Mouse (Mus musculus) splenic B cell, adult 2 months (primary cell): ENCODE data around the gene Ldhd.

Source experiments
- DNase-seq: peaks from one replicate; pipeline ENCODE4 v3.0.0-alpha.2; 2011; ENCODE audit warnings: low read depth, low spot score
- H3K27me3 ChIP-seq: 2 replicates; pipeline ENCODE4 v1.6.1; 2012; ENCODE audit warnings: mild to moderate bottlenecking, low read length, moderate library complexity, mixed read lengths; ENCODE audit not compliant: control insufficient read depth, poor library complexity, insufficient read depth, severe bottlenecking
- H3K36me3 ChIP-seq: 2 replicates; pipeline ENCODE4 v1.6.1; 2012; ENCODE audit warnings: mild to moderate bottlenecking, low read length, moderate library complexity, mixed read lengths; ENCODE audit not compliant: control insufficient read depth, poor library complexity, insufficient read depth, severe bottlenecking

The Ldhd gene

GRCm38 (mm10) chr8:111642496-111642895 lies 12.3 kb upstream of the Ldhd start:
- Histone ChIP-seq H3K27me3 (no peaks in the 10 kb centered on the region), H3K36me3 (no peaks in the 10 kb centered on the region)
- peak; percentile 11 for DNase-seq

GRCm38 (mm10) chr8:111641064-111641463 lies 10.9 kb upstream of the Ldhd start:
- Histone ChIP-seq H3K36me3 (no peaks in the 10 kb centered on the region), H3K27me3 (no peaks in the 10 kb centered on the region)
- no peak for DNase-seq

DNA sequence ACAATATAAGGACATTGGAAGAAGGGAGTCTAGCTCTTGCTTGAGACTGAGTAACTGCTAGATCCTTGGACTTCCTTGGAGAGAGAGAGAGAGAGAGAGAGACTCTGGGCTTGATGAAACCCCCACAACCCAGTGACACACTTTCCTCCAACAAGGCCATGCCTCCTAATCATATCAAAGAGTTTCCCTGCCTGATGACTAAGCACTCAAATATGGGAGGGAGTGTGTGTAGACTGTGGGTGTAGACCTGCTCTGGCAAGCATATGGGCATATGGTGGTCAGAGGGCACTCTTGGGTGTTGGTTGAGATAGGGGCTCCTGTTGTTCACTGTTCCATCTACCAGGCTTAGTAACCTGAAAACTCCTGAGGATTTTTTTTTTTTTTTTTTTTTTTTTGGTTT lies 7.9 kb upstream of the Ldhd start:
- no peak for DNase-seq
- Histone ChIP-seq H3K27me3 (no peaks in the 10 kb centered on the region), H3K36me3 (no peaks in the 10 kb centered on the region)

DNA sequence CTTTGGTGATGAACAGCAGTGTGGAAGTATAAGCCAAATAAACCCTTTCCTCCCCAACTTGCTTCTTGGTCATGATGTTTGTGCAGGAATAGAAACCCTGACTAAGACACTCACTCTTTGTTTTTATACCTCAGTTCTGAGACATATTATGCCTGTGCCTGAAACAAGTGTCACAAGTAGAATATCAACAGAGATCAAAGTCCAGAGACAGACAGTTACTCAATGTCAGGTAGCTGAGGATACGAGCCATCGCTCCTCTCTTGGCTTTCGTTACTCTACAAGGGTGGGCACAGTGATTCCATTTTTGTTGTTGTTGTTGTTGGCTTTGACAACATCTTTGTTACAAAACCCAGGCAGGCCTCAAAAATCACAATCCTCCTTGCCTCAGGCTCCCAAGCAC lies 2.8 kb upstream of the Ldhd start:
- no peak for DNase-seq
- Histone ChIP-seq H3K36me3 (no peaks in the 10 kb centered on the region), H3K27me3 (no peaks in the 10 kb centered on the region)

DNA sequence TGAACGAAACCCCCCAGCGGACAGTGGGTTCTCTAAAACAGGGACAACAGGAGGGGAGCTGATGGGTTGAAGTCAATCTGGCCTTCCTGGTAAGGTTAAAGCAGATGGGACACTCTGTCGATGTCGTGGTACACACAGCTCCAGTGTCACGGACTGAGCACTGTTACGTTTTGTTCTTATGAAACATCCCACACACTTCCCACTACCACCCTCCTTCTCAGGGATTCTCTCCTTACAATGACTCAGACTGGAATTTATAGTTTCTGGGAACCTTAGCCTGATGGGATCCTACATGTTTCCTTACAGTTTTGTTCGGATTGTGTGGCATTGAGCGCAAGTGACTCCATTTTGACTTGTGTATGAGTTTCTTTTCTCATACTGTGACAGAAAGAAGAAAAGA lies 1.4 kb upstream of the Ldhd start:
- DNase-seq, result no peak
- no peaks in the 10 kb centered on the region for H3K27me3 ChIP-seq
- H3K36me3 ChIP-seq, result no peaks in the 10 kb centered on the region

GRCm38 (mm10) chr8:111628894-111629501 lies 1.2 kb downstream of the Ldhd start:
- no peak for DNase-seq
- H3K36me3 ChIP-seq, result no peaks in the 10 kb centered on the region

GRCm38 (mm10) chr8:111628401-111628800 lies 1.8 kb downstream of the Ldhd start:
- no peak for DNase-seq
- Histone ChIP-seq H3K27me3 (no peaks in the 10 kb centered on the region), H3K36me3 (no peaks in the 10 kb centered on the region)

More at GRCm38 (mm10) chr8:111628894-111629501, 1.2 kb downstream of the Ldhd start:
- no peaks in the 10 kb centered on the region for H3K27me3 ChIP-seq

DNA sequence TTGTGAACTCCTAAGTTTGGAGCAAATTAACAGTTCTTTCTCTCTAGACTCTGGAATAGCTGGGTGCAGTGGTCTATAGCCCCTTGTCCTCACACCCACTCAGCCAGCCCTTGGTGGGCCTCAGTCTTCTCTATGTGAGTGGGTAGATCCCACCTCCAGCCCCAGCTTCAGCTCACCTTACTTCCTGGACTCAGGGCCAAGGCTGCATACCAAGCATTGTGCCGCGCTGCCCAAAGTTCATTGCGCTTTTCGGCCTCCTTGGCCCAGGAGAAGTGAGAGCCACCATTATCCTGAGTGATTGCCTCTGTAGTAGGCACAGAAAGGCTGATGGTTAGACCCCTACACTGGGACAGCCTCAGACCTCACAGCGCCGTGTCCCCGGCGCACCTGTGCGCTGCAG lies 2.3 kb downstream of the Ldhd start:
- DNase-seq, result no peak
- no peaks in the 10 kb centered on the region for H3K27me3 ChIP-seq
- H3K36me3 ChIP-seq, result no peaks in the 10 kb centered on the region

GRCm38 (mm10) chr8:111626933-111627332 lies 3.2 kb downstream of the Ldhd start:
- H3K27me3 ChIP-seq, result no peaks in the 10 kb centered on the region
- no peaks in the 10 kb centered on the region for H3K36me3 ChIP-seq
- DNase-seq, result no peak

DNA sequence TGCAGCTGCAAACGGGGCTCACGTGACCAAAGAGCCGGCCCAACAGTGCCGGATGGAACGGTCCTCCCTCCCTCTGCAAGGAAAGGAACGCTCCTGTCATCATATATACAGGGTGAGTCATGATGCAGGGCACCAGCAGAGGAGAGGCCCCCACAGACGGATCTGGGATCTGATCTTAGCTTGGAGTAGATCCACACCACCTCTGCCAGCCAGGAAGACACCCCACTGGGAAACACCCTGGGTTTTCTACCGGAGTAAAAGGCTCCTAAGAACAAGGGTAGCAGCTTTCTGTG lies 3.7 kb downstream of the Ldhd start:
- Histone ChIP-seq H3K36me3 (no peaks in the 10 kb centered on the region), H3K27me3 (no peaks in the 10 kb centered on the region)
- no peak for DNase-seq

DNA sequence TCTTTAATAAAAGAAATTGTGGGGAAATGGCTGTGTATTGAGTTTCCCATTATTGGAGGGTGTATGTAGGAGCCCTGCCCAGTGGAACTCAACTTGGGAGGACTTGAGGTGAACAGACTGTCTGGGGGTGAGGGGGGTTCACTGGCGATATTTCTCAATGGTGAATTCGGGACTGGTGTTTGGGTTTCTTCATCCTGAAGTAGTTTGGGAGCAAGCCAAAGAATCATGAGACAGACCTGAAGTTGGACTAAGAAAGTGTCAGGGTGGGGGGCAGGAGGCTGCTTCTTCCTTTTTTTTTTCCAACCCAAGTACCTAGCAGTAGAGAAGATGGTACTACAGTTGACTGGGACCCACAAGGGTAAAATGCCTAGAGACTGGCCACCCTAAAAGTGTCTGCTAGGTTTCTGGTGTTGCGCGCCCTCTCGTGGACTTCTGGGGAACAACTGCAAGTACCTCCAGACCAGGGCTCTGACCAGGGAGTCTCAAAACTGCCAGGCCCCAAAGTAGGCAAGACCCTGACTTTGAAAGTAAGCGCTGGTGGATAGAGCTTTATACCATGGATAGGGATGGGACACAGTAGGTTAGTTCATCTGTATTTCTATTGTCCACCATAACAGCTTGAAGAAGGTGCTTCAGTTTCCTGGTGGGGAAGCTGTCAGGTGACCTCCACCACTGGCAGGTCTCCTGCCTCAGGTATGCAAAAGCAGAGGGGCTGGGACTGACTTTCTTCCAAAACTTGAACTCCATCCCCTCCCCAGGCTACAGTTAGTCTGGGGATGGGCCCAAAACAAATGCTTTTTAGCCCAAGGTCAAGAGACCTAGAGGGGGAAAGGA lies 4.3 kb downstream of the Ldhd start:
- no peaks in the 10 kb centered on the region for H3K27me3 ChIP-seq
- DNase-seq, result peak; percentile 87
- no peaks in the 10 kb centered on the region for H3K36me3 ChIP-seq

DNA sequence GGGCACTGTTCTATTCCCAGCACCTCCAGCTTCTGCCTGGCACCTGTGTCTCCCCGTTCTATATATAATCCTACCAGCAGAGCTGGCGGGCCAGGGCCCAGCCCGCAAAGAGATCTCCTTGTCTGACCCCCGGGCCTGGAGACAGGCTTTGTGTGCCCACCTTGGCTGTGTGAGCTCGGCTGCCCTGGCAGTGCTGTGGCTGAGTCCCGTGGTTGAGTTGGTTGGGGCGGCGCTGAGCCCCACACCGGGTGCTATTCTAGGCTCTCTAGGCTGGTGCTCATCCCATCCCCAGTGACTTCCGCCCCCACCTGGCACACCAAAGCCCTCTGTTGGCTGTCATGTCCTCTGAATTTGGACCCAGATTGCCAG lies 5.3 kb downstream of the Ldhd start:
- DNase-seq, result no peak
- Histone ChIP-seq H3K36me3 (no peaks in the 10 kb centered on the region), H3K27me3 (no peaks in the 10 kb centered on the region)

DNA sequence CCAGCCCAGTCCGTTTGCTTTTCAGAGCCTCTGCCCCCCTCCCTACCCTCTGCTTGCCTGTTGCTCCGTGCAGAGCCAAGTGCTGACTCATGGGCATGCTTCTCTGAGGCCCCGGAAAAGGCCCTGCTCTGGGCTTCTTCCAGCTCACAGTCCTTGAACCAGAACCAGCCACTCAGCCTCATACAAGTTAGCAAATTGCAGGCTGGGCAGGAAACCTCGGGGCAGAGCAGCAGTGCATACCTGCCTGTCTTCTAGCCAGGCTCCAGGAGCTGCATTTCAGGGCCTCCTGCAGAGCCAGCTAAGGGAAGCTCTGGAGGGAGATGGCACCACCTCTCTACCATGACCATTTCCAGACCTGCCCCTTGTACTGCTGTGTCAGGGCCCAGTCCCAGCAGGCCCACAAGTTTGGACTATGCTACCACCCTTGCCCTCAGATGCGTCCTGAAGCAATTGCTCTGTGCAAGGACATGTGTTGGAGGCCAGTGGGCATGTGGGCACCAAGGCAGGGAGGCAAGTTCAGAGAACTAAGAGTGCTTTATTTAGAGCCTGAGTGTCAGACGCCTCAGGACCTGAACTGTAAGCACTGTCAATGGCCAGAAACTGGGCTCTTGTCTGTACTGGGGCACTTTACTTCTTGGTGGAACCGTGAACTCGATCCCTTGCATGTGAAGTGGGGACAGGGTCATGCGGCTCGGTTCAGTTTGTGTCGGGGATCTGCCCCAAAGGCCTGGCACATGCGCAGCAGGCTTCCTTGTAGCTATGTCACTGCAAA lies 5.9 kb downstream of the Ldhd start:
- no peak for DNase-seq
- no peaks in the 10 kb centered on the region for H3K27me3 ChIP-seq
- no peaks in the 10 kb centered on the region for H3K36me3 ChIP-seq

GRCm38 (mm10) chr8:111622553-111622952 lies 7.6 kb downstream of the Ldhd start:
- no peaks in the 10 kb centered on the region for H3K36me3 ChIP-seq
- no peak for DNase-seq
- no peaks in the 10 kb centered on the region for H3K27me3 ChIP-seq

DNA sequence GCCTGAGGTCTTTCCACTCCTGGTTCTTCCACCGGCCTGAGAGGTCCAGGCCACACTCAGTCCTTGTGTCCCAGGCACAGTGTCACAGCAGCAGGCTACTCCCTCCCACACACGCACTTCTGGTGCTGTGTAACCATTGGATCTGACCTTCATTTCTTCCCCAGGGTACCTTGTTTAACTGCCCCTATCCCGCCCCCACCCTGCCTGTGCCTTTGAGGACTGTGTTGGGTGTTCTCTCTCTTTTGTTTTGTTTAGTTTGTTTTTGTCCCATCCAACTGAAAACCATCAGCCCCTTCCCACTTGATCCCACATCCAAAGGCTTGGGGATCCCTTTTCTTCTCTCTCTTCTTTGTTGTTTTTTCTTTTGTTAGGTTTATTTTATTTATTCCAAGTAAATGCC lies 8.1 kb downstream of the Ldhd start:
- H3K36me3 ChIP-seq, result no peaks in the 10 kb centered on the region
- no peak for DNase-seq
- no peaks in the 10 kb centered on the region for H3K27me3 ChIP-seq
